Mouse (Mus musculus): ENCODE measurements around the gene F12. TPM values are rescaled to one million over a fixed set of nuclear protein-coding genes. Genes with fewer than 3 reads are reported as not detected.

The F12 gene
- polyA plus RNA-seq, 1 experiment from 2014 or later, result not detected

Other genes starting within 250 kb of the F12 start
- gene Nsd1, start 217.0 kb downstream of the F12 start, polyA plus RNA-seq (2014; fragmentation: Nextera tagmentation; extraction: Ambion mirVana), result 64.5 and 108 TPM in 2 replicates
- 433 and 450 TPM in 2 replicates for gene Prelid1, start 106.3 kb downstream of the F12 start, polyA plus RNA-seq (2014; fragmentation: Nextera tagmentation; extraction: Ambion mirVana)
- 90.2 and 90.9 TPM in 2 replicates for gene Rab24, start 104.8 kb downstream of the F12 start, polyA plus RNA-seq (2014; fragmentation: Nextera tagmentation; extraction: Ambion mirVana)
- gene Mxd3, start 97.0 kb downstream of the F12 start, polyA plus RNA-seq (2014; fragmentation: Nextera tagmentation; extraction: Ambion mirVana), result 28.4 and 30.5 TPM in 2 replicates
- 64.8 and 77.3 TPM in 2 replicates for gene Lman2, start 64.0 kb downstream of the F12 start, polyA plus RNA-seq (2014; fragmentation: Nextera tagmentation; extraction: Ambion mirVana)
- gene Rgs14, start 57.1 kb downstream of the F12 start, polyA plus RNA-seq (2014; fragmentation: Nextera tagmentation; extraction: Ambion mirVana), result 0.42 and 0.48 TPM in 2 replicates
- gene Slc34a1, start 28.6 kb downstream of the F12 start, polyA plus RNA-seq (2014; fragmentation: Nextera tagmentation; extraction: Ambion mirVana), result not detected in 2 replicates
- gene Pfn3, start 11.6 kb downstream of the F12 start, polyA plus RNA-seq (2014; fragmentation: Nextera tagmentation; extraction: Ambion mirVana), result not detected in 2 replicates
- gene Grk6, start 18.3 kb upstream of the F12 start, polyA plus RNA-seq (2014; fragmentation: Nextera tagmentation; extraction: Ambion mirVana), result 37.6 and 52.3 TPM in 2 replicates
- gene Prr7, start 37.5 kb upstream of the F12 start, polyA plus RNA-seq (2014; fragmentation: Nextera tagmentation; extraction: Ambion mirVana), result 2.4 and 2.5 TPM in 2 replicates
- gene Dbn1, start 61.3 kb upstream of the F12 start, polyA plus RNA-seq (2014; fragmentation: Nextera tagmentation; extraction: Ambion mirVana), result 277 and 314 TPM in 2 replicates
- 135 and 152 TPM in 2 replicates for gene Pdlim7, start 86.9 kb upstream of the F12 start, polyA plus RNA-seq (2014; fragmentation: Nextera tagmentation; extraction: Ambion mirVana)
- 2.2 and 2.8 TPM in 2 replicates for gene Dok3, start 102.5 kb upstream of the F12 start, polyA plus RNA-seq (2014; fragmentation: Nextera tagmentation; extraction: Ambion mirVana)
- 67.6 and 75.0 TPM in 2 replicates for gene Ddx41, start 109.9 kb upstream of the F12 start, polyA plus RNA-seq (2014; fragmentation: Nextera tagmentation; extraction: Ambion mirVana)
- 44.5 and 45.9 TPM in 2 replicates for gene Fam193b, start 144.3 kb upstream of the F12 start, polyA plus RNA-seq (2014; fragmentation: Nextera tagmentation; extraction: Ambion mirVana)
- gene Tmed9, start 146.9 kb upstream of the F12 start, polyA plus RNA-seq (2014; fragmentation: Nextera tagmentation; extraction: Ambion mirVana), result 50.1 and 63.8 TPM in 2 replicates
- gene B4galt7, start 173.1 kb upstream of the F12 start, polyA plus RNA-seq (2014; fragmentation: Nextera tagmentation; extraction: Ambion mirVana), result 23.2 and 27.7 TPM in 2 replicates
- gene Caml, start 196.2 kb upstream of the F12 start, polyA plus RNA-seq (2014; fragmentation: Nextera tagmentation; extraction: Ambion mirVana), result 70.5 and 73.4 TPM in 2 replicates
- gene Ddx46, start 208.2 kb upstream of the F12 start, polyA plus RNA-seq (2014; fragmentation: Nextera tagmentation; extraction: Ambion mirVana), result 47.2 and 50.8 TPM in 2 replicates

Data from hindbrain, embryonic 11.5 days (tissue).